Mouse (Mus musculus) testis, adult 2 months (tissue): Measurements from ENCODE around the gene Gabrb1.

Experiments
- CTCF ChIP-seq: fragments of 200-500 bp; IDR thresholded peaks from 2 replicates; pipeline ENCODE4 v1.5.1; 2012; ENCODE audit warnings: low read depth, mild to moderate bottlenecking, inconsistent platforms, low read length, moderate library complexity; ENCODE audit not compliant: control insufficient read depth, insufficient read depth, insufficient replicate concordance
- POLR2A ChIP-seq: fragments of 200-500 bp; IDR thresholded peaks from 2 replicates; pipeline ENCODE4 v1.6.1; 2012; ENCODE audit warnings: low read depth, mild to moderate bottlenecking, inconsistent platforms, low read length, moderate library complexity; ENCODE audit not compliant: control insufficient read depth

DNA sequence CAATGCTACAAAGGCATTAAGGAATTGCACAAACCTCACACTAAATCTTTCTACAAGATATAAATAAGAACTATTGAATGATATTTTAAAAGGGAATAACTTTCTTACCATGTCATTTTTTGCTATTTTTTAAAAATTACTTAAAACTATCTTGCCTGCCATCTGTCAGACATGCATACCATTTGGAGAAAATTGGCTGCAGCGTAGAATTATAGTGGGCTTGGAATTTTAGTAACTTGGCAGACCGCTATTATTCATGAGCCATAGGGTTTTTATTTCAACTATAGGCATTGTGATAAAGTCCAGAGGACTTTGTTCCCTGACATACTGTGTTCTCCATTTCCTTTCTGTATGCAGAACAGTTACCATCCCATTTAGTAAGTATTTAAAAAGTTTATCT, 89.5 kb downstream of the Gabrb1 start:
- TF ChIP-seq POLR2A (no peak), CTCF (no peak)
